Mouse (Mus musculus) B cell, adult 67 days (primary cell): ENCODE results near the gene Kcnj4. TPM values are rescaled to one million over a fixed set of nuclear protein-coding genes. Genes with fewer than 3 reads are reported as not detected.

Experiments
- total RNA-seq, 2 experiments: library from RNA; stranded (reverse); gene quantifications; 4 replicates each; pipeline ENCODE4 v1.2.4; 2023

Gene Kcnj4
- not detected for total RNA-seq

DNA sequence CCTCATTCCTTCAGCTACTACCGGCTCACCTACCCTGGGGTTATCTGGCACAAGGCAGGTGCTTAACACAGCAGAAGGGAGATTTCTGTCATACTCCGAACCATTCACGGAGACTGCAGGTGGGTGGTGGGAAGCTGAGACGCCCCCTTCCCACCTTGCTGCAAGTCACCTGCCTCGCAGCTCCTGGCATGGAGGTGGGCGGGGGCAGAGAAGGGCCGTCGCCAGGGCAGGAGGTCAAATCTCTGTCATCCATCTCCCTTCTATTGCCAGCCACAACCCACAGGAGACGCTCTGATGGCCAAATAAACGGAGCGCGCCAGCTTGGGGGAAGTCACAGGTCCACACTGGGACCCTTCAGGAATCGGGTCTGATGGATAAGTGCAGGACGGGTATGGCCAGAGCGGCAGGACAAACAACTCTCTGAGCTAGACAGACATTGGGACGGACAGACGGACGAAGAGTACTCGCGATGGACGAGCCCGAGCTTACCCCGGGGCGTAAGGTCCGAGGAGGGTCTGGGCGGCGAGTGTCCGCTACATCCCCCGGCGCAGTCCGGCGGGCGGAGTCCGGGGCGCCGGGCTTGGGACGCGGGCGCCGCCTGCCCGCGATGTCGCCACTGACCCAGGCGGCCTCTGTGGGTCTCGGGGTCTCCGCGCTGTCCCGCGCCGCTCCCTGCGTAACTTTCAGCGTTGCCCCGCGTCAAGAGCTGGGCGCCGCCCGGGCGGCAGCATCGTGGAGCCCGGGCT, at the start of gene Kcnj4:
TSS of gene Kcnj4 (minus strand) at position 535 of the 746 bp plus-strand sequence.

DNA sequence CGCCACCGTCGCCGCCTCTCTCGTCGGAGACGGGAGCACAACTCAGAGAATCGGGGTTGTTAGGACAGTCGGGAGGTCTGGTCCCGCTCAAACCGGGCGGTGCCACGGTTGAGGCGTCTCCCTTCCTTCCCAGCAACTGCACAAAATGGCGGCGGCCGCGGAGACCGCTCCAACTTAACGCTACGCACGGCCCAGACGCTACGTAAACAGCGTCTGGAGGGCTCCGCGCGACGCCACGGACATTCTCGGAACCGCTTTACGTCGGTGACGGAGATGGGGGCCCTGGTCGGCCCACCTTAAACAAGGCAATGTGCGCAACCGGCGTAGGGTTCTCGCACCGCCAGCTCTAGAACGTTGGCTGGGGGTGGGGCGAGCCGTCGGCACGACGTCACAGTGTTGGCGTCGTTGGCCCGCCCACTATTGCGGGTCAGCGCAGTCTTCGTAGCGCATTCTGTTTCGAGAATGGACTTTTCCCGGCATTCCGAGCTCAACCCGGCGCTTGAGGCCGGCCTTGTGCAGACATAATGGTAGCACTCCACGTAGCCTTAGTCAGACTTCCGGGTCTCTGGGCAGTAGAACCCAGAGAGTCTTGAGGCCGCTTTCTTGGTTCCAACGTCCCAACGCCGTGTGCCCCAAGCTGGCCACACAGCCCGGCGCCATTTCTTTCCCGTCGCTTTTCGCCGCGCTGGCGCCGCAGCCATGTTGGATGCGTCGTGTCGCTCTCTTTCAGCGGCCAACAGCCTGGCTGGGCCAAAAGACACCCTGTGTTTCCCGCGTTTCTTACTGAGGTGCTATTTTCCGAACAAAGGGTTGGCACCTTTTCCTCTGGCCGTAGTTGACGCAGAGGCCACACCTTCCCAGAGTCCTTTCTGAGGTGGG, 41.6 kb upstream of the Kcnj4 start, which contains the start of gene Ddx17:
TSS of gene Ddx17 (minus strand) at position 332 of the 879 bp plus-strand sequence.

DNA sequence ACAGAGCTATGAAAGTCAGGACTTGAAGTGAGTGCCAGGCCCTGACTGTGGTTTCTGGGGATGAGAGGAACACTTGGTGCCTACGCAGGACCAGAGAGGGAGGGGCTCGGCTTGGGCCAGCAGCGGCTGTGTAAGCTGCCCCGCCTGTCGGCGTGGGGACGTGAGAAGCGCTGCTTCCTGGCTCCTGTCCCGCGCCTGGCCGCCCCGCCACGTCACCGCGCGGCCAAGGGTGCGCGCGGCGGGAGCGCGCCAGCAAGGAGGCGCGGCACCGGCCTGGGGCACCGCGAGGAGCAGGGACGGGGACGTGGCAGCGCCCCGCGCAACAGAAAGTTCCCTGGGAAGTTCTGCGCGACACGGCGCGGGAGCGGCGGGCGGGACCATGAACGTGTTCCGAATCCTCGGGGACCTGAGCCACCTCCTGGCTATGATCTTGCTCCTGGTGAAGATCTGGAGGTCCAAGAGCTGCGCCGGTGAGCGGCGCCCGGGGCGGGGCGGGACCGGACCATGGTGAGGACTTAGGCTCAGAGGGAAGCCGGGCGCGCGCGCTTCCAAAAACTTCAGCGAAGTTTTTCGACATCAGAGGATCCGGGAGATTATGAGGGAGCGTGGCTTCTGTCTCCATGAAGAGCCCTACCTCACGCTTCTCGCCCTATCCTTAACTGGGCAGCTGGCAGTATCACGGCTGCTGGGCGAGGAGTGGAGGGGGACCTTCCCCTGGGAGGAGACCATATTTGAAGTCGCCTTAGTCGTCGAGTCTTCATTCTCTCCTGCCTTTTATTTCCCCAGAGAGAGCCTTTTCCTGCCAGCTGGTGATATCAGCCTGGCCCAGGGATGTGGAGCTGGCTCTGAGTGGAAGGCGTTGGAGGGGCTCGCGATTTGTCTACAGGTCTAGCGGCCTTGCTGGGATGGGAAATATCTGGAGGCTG, 11.4 kb upstream of the Kcnj4 start, which contains the start of gene Kdelr3:
TSS of gene Kdelr3 (plus strand) at position 241 of the 926 bp plus-strand sequence.

DNA sequence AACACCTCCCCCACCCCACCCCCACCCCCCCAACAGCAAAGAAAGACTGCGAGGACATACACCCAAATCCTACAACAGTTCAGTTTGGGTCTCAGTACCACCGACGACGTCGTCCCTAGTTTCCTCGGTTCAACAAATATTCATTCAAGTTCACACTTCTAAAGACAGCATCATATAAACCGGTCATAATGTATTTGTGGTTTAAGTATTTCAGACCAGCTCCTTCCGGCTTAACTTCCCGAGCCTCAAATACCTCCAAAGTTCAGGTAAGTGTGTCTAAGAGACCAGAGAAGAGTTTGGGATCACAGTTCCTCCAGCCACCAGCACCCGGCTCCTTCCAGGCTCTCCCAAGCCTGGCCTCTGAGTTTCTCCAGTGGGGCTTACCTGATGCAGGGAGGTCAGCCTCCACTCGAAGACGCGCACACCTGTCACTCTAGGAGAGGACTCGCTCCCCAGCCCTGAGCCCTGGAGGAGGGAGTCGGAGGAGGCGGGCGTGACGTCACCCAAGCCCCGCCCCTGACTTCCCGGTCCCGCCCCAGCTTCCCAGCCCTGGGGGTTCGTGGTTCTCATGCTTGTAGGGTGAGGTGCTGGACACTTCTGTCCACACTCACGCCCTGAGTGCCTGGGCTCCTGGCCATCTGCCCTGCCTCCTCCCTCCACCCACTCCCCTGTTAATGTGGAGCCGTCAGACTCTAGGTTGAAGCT, 49.8 kb downstream of the Kcnj4 start, which contains the start of gene Csnk1e:
TSS of gene Csnk1e (minus strand) at position 461 of the 705 bp plus-strand sequence.

Other genes with a start within 250 kb of the Kcnj4 start
- gene Baiap2l2, start 219.7 kb downstream of the Kcnj4 start, total RNA-seq, result not detected
- 10 to 100 TPM; 13.9 to 17.1 TPM for gene Pla2g6, start 176.9 kb downstream of the Kcnj4 start, total RNA-seq
- gene Maff, start 158.6 kb downstream of the Kcnj4 start, total RNA-seq, result 10 to 100 TPM; 19.4 to 43.8 TPM
- 10 to 100 TPM; 34.2 to 39.4 TPM for gene Tmem184b, start 101.7 kb downstream of the Kcnj4 start, total RNA-seq
- 10 to 100 TPM; 25.2 to 39.6 TPM for gene Csnk1e, start 49.7 kb downstream of the Kcnj4 start, total RNA-seq
- gene Kdelr3, start 11.2 kb upstream of the Kcnj4 start, total RNA-seq, result not detected
- gene Ddx17, start 41.5 kb upstream of the Kcnj4 start, total RNA-seq, result 100 to 1,000 TPM; 438 to 445 TPM
- gene Dmc1, start 99.9 kb upstream of the Kcnj4 start, total RNA-seq, result not detected
- 1 to 10 TPM; 3.3 to 3.6 TPM for gene Fam227a, start 153.7 kb upstream of the Kcnj4 start, total RNA-seq
- 1 to 10 TPM; 6.8 to 8.3 TPM for gene Cby1, start 154.0 kb upstream of the Kcnj4 start, total RNA-seq
- gene Tomm22, start 165.6 kb upstream of the Kcnj4 start, total RNA-seq, result 100 to 1,000 TPM; 105 to 109 TPM
- 10 to 100 TPM; 23.9 to 33.6 TPM for gene Josd1, start 182.7 kb upstream of the Kcnj4 start, total RNA-seq
- 10 to 100 TPM; 69.7 to 81.8 TPM for gene Gtpbp1, start 185.6 kb upstream of the Kcnj4 start, total RNA-seq
- gene Sun2, start 237.3 kb upstream of the Kcnj4 start, total RNA-seq, result 100 to 1,000 TPM; 349 to 351 TPM